Mouse (Mus musculus): ENCODE results near the gene Capn1. TPM values are rescaled to one million over a fixed set of nuclear protein-coding genes. Genes with fewer than 3 reads are reported as not detected.

The Capn1 gene
- polyA plus RNA-seq, 1 experiment from 2014 or later, result 17.8 TPM

DNA sequence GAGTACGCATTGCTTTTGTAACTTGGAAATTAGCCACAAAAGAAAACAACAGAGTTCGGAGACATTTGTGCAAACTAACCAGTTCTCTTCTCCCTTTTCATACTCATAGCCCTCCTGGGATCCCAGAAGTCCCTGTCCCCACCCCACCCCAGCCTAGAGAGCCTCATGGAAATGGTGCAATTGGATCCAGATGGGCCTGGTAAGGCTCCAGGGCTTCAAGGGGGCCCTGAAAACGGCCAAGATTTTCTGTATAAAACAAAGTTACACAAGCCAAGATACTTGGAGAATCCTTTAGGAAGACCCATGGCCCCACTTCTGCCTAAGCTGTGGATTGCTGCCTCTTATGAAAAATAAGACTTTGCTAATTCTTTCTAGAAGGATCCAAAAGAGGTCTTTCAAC lies 38.0 kb downstream of the Capn1 start:
- Histone ChIP-seq H3K36me3 (ENCODE audit: control insufficient read depth, insufficient read depth) (no peaks in the 10 kb centered on the region), H3K27me3 (replicated peaks; ENCODE audit: control insufficient read depth, insufficient read depth, low read length) (no peaks in the 10 kb centered on the region)
- WGBS, result 75% methylated on average over 3 of the region's 3 CpGs

DNA sequence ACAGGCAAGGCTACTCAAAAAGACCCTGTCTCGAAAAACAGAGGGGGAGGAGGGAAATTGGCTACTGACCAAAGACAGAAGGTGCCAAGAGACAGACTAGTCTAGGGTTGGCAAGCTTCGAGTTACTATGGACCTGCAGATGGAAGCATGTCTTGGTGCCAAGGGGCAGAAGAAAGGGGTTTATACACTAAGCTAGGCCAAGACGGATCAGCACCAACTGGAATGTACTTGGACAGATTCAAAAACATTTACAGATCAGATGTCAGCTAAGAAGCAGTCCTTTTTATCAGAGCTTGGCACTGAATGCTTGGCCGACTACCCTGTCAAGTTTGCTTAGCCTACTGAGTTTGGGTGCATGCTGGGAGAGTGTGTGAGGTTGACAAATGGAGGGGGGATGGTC lies 40.0 kb downstream of the Capn1 start:
- H3K9ac ChIP-seq (ENCODE audit: low read depth, low read length), result no peak overlapping the region
- no peak overlapping the region for H3K4me2 ChIP-seq (replicated peaks; ENCODE audit: low read depth)
- no peaks in the 10 kb centered on the region for H3K27me3 ChIP-seq (replicated peaks; ENCODE audit: control insufficient read depth, insufficient read depth, low read length)
- H3K4me3 ChIP-seq (ENCODE audit: low read depth, low read length), result no peak overlapping the region
- no peak for ATAC-seq
- H3K9me3 ChIP-seq (ENCODE audit: control insufficient read depth), result no peaks in the 10 kb centered on the region
- H3K27ac ChIP-seq (ENCODE audit: low read depth, low read length), result no peak overlapping the region
- 84% methylated on average over 4 of the region's 4 CpGs for WGBS
- no peaks in the 10 kb centered on the region for H3K36me3 ChIP-seq (ENCODE audit: control insufficient read depth, insufficient read depth)
- TF ChIP-seq CTCF (IDR thresholded peaks at IDR 0.05; ENCODE audit: low read depth), result no peak
- no peaks in the 10 kb centered on the region for H3K4me1 ChIP-seq (replicated peaks; ENCODE audit: control insufficient read depth, insufficient read depth, low read length)

More for the DNA sequence above, 38.0 kb downstream of the Capn1 start:
- no peaks in the 10 kb centered on the region for H3K9me3 ChIP-seq (ENCODE audit: control insufficient read depth)
- no peak for ATAC-seq
- H3K27ac ChIP-seq (ENCODE audit: low read depth, low read length), result no peak overlapping the region
- no peaks in the 10 kb centered on the region for H3K4me1 ChIP-seq (replicated peaks; ENCODE audit: control insufficient read depth, insufficient read depth, low read length)
- no peak overlapping the region for H3K4me2 ChIP-seq (replicated peaks; ENCODE audit: low read depth)
- no peak overlapping the region for H3K9ac ChIP-seq (ENCODE audit: low read depth, low read length)
- no peak overlapping the region for H3K4me3 ChIP-seq (ENCODE audit: low read depth, low read length)
- TF ChIP-seq CTCF (IDR thresholded peaks at IDR 0.05; ENCODE audit: low read depth), result no peak

DNA sequence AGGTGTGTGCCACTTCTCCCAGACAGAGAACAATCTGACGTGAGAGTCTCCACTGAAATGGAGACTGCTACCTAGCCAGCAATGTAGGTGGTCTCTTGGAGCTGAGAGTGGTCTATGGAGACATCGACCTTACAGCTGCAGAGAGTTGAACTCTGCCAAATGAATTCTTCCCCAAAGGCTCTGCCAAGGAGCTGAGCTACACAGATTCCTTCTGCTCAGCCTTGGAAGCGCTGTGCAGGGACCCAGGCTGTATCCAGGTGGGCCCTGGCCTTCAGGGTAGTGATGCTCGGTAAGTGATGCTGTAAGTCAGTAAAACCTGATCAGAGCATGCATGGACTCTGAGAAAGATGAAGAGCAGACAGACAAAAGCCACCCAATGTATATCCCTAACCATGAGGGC lies 40.6 kb downstream of the Capn1 start:
- Histone ChIP-seq H3K27ac (ENCODE audit: low read depth, low read length) (no peak overlapping the region), H3K4me2 (replicated peaks; ENCODE audit: low read depth) (no peak overlapping the region), H3K36me3 (ENCODE audit: control insufficient read depth, insufficient read depth) (no peaks in the 10 kb centered on the region), H3K4me1 (replicated peaks; ENCODE audit: control insufficient read depth, insufficient read depth, low read length) (no peaks in the 10 kb centered on the region; the same call in 1 of the 2 replicates), H3K27me3 (replicated peaks; ENCODE audit: control insufficient read depth, insufficient read depth, low read length) (no peaks in the 10 kb centered on the region), H3K9ac (ENCODE audit: low read depth, low read length) (no peak overlapping the region), H3K4me3 (ENCODE audit: low read depth, low read length) (no peak overlapping the region), H3K9me3 (ENCODE audit: control insufficient read depth) (no peaks in the 10 kb centered on the region)
- no peak for TF ChIP-seq CTCF (IDR thresholded peaks at IDR 0.05; ENCODE audit: low read depth)
- ATAC-seq, result no peak
- 72% methylated on average over 4 of the region's 4 CpGs for WGBS

DNA sequence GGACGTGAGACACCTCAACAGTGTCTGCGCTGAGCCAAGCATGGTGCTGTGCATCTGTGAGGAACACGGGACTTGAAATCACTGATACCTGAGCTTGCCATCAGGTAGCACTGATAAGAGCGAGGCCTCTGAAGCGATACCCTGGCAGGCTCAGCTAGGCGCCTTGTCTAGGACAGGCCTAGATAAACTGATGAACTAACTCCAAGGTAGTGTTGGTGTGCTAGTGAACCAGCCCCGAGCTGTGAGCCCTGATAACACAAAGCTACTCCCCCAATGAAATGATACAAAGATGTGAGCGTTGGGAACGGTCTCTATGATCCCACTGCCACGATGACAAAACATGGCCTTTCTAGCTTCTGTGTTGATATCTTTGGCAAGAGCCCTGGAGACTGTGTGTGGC lies 48.0 kb downstream of the Capn1 start:
- H3K27ac ChIP-seq (ENCODE audit: low read depth, low read length), result no peak overlapping the region
- H3K9me3 ChIP-seq (ENCODE audit: control insufficient read depth), result no peaks in the 10 kb centered on the region
- H3K9ac ChIP-seq (ENCODE audit: low read depth, low read length), result no peak overlapping the region
- WGBS, result 73% methylated on average over 10 of the region's 10 CpGs
- no peaks in the 10 kb centered on the region; the same call in 1 of the 2 replicates for H3K4me1 ChIP-seq (replicated peaks; ENCODE audit: control insufficient read depth, insufficient read depth, low read length)
- ATAC-seq, result no peak
- H3K4me2 ChIP-seq (replicated peaks; ENCODE audit: low read depth), result no peak overlapping the region
- H3K4me3 ChIP-seq (ENCODE audit: low read depth, low read length), result no peak overlapping the region
- H3K27me3 ChIP-seq (replicated peaks; ENCODE audit: control insufficient read depth, insufficient read depth, low read length), result no peaks in the 10 kb centered on the region
- no peaks in the 10 kb centered on the region for H3K36me3 ChIP-seq (ENCODE audit: control insufficient read depth, insufficient read depth)
- no peak for TF ChIP-seq CTCF (IDR thresholded peaks at IDR 0.05; ENCODE audit: low read depth)

DNA sequence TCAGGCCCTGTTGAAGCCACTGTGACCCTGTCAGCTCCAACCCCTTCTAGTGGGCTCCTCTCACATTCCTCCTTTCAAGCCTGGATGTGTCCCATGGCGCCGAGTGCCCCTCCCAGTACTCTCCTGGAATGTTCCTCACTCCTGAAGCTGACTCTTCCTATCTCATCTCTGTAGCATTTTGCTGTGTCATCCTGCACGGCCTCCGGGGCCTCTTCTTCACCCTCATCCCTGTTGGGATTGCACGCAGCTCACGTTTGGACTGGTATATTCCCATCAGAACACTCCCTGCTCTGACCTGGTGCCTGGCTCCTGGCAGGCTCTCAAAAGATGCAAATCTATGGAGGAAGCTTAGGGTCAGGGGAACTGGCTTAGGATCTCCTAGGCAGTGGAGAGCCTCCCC lies 48.9 kb downstream of the Capn1 start:
- no peak for TF ChIP-seq CTCF (IDR thresholded peaks at IDR 0.05; ENCODE audit: low read depth)
- H3K4me1 ChIP-seq (replicated peaks; ENCODE audit: control insufficient read depth, insufficient read depth, low read length), result no peaks in the 10 kb centered on the region; the same call in 1 of the 2 replicates
- WGBS, result 74% methylated on average over 6 of the region's 6 CpGs
- H3K4me2 ChIP-seq (replicated peaks; ENCODE audit: low read depth), result no peak overlapping the region
- no peak overlapping the region for H3K27ac ChIP-seq (ENCODE audit: low read depth, low read length)
- no peaks in the 10 kb centered on the region for H3K9me3 ChIP-seq (ENCODE audit: control insufficient read depth)
- no peaks in the 10 kb centered on the region for H3K36me3 ChIP-seq (ENCODE audit: control insufficient read depth, insufficient read depth)
- H3K4me3 ChIP-seq (ENCODE audit: low read depth, low read length), result no peak overlapping the region
- H3K27me3 ChIP-seq (replicated peaks; ENCODE audit: control insufficient read depth, insufficient read depth, low read length), result no peaks in the 10 kb centered on the region
- H3K9ac ChIP-seq (ENCODE audit: low read depth, low read length), result no peak overlapping the region
- no peak for ATAC-seq

DNA sequence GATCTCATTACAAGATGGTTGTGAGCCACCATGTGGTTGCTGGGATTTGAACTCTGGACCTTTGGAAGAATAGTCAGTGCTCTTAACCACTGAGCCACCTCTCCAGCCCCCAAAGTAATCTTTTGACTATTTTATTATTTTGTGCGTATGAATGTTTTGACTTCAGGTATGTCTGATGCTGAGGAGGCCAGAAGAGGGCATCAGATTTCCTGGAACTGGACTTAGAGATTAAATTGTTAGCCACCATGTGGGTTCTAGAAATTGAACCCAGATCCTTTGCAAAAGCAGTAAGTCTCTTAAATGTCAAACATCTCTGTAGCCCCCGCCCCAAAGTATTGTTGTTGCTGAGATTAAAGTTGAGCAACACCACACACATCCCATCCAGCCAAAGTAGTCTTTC lies 49.8 kb downstream of the Capn1 start:
- TF ChIP-seq CTCF (IDR thresholded peaks at IDR 0.05; ENCODE audit: low read depth), result no peak; the same call in 1 of the 2 replicates
- H3K27me3 ChIP-seq (replicated peaks; ENCODE audit: control insufficient read depth, insufficient read depth, low read length), result no peaks in the 10 kb centered on the region

DNA sequence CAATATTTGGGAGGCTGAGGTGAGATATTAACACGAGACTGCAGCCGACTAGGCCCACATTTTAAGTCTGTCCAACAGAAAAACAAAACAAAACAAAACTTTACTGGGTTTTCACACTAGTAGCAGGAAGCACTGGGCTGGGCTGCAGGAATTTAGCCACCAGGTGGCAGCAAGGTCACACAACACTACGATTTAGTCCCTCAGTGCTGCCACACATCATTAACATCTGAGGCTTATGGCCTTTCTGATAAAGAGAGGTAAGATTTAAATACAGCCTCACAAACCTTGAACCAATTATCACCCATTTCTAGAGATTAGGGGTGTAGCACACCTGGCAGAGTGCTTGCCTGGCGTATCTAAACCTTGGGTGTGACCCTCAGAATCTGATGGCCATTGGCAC lies 50.4 kb downstream of the Capn1 start:
- H3K4me2 ChIP-seq (replicated peaks; ENCODE audit: low read depth), result no peak overlapping the region
- peak; percentile 95 for TF ChIP-seq CTCF (IDR thresholded peaks at IDR 0.05; ENCODE audit: low read depth)
- ATAC-seq, result peak; percentile 55; the same call in 1 of the 2 replicates
- H3K9ac ChIP-seq (ENCODE audit: low read depth, low read length), result no peak overlapping the region
- H3K27me3 ChIP-seq (replicated peaks; ENCODE audit: control insufficient read depth, insufficient read depth, low read length), result no peaks in the 10 kb centered on the region
- no peak overlapping the region for H3K27ac ChIP-seq (ENCODE audit: low read depth, low read length)
- WGBS, result 5% methylated on average over 4 of the region's 4 CpGs
- 0 out of 2 replicates have a peak, but pooled peaks cover 5% of the 10 kb centered on the region for H3K36me3 ChIP-seq (ENCODE audit: control insufficient read depth, insufficient read depth)
- H3K9me3 ChIP-seq (ENCODE audit: control insufficient read depth), result no peaks in the 10 kb centered on the region
- H3K4me3 ChIP-seq (ENCODE audit: low read depth, low read length), result no peak overlapping the region
- H3K4me1 ChIP-seq (replicated peaks; ENCODE audit: control insufficient read depth, insufficient read depth, low read length), result no peaks in the 10 kb centered on the region; the same call in 1 of the 2 replicates

More for the DNA sequence above, 49.8 kb downstream of the Capn1 start:
- H3K4me3 ChIP-seq (ENCODE audit: low read depth, low read length), result no peak overlapping the region
- no peak overlapping the region for H3K9ac ChIP-seq (ENCODE audit: low read depth, low read length)
- H3K27ac ChIP-seq (ENCODE audit: low read depth, low read length), result no peak overlapping the region
- no peaks in the 10 kb centered on the region; the same call in 1 of the 2 replicates for H3K4me1 ChIP-seq (replicated peaks; ENCODE audit: control insufficient read depth, insufficient read depth, low read length)
- H3K36me3 ChIP-seq (ENCODE audit: control insufficient read depth, insufficient read depth), result 0 out of 2 replicates have a peak, but pooled peaks cover 5% of the 10 kb centered on the region
- ATAC-seq, result no peak
- no peaks in the 10 kb centered on the region for H3K9me3 ChIP-seq (ENCODE audit: control insufficient read depth)
- no peak overlapping the region for H3K4me2 ChIP-seq (replicated peaks; ENCODE audit: low read depth)
- 74% methylated on average over 2 of the region's 2 CpGs for WGBS

Data from intestine, postnatal 0 days (tissue).